Mouse (Mus musculus): Measurements from ENCODE around the gene Slc4a4.

DNA sequence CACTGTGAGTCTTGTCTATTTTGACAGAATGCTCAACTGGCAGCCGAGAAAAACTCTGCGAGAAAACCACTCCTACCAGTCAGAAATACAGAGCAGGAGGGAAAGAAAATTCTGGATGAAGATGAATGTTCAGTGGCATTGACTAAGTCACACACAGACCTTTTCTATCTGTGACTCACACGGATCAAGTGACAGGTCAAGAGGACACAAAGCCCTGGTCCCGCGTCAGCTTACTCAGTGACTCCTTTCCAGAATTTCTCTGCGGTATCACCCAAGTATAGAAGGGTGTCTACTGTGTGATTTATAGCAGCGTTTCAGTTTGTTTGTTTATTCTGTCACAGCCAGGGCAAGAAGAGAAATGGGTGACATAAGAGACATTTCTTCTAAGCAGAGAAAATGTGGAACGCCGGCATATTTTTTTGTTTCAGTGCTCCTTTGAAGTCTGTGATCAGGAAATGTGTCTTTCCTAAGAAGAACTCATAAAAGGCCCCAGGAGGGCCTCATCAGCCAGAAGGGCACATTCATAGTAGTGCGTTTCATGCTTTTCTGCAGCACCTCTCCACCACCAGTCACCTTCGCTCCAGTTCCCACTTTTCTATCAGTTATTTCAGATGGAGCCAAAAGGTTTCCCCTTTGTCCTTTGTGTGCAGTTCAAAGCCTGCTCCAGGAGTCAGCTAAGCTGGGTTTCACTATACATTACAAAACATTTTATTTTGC, 82.5 kb downstream of the Slc4a4 start:
- TF ChIP-seq CTCF (IDR thresholded peaks at IDR 0.05; ENCODE audit: low read depth) (no peak), EP300 (IDR thresholded peaks at IDR 0.05; ENCODE audit: low read depth) (no peak)
